Mouse (Mus musculus) frontal cortex, postnatal 14 days (tissue): ENCODE measurements at regions not wholly inside any gene's neighbourhood (a gene's known extent, or its start where the extent isn't known, plus 50 kb on each side); places are given as distances from the start of the nearest gene placed in this dataset.
A peak's percentile ranks its signal among the peaks of the same experiment; 100 is the strongest.

Source experiments
- DNase-seq, 2 experiments: peaks; one replicate each; pipeline ENCODE4 v3.0.0; 2022; ENCODE audit warnings: low spot score in 2 of 2

GRCm38 (mm10) chr5:41206462-41206861 lies 501.5 kb downstream of the Rab28 start:
- DNase-seq, result no peak

GRCm38 (mm10) chr5:41204417-41204816 lies 503.5 kb downstream of the Rab28 start:
- DNase-seq, result no peak

- DNase-seq, result no peak
Measured at GRCm38 (mm10) chr5:41187193-41187592, 520.8 kb downstream of the Rab28 start.

- no peak for DNase-seq
Measured at GRCm38 (mm10) chr5:41177220-41177619, 530.7 kb downstream of the Rab28 start.

- DNase-seq, result no peak
Measured at GRCm38 (mm10) chr5:41165870-41166626, 541.9 kb downstream of the Rab28 start.

GRCm38 (mm10) chr5:41125050-41125449 lies 582.9 kb downstream of the Rab28 start:
- no peak for DNase-seq

- DNase-seq, result no peak
Measured at GRCm38 (mm10) chr5:41117658-41118057, 590.3 kb downstream of the Rab28 start.

GRCm38 (mm10) chr5:41087773-41088172 lies 620.2 kb downstream of the Rab28 start:
- DNase-seq, result no peak

GRCm38 (mm10) chr5:41076412-41076811 lies 631.5 kb downstream of the Rab28 start:
- no peak for DNase-seq

GRCm38 (mm10) chr5:41061646-41062045 lies 646.3 kb downstream of the Rab28 start:
- no peak for DNase-seq

- DNase-seq, result no peak
Measured at GRCm38 (mm10) chr5:41061222-41061621, 646.7 kb downstream of the Rab28 start.

GRCm38 (mm10) chr5:41058015-41058414 lies 649.9 kb downstream of the Rab28 start:
- DNase-seq, result no peak

GRCm38 (mm10) chr5:41051948-41052347 lies 656.0 kb downstream of the Rab28 start:
- no peak for DNase-seq

- no peak for DNase-seq
Measured at GRCm38 (mm10) chr5:41048515-41048914, 659.4 kb downstream of the Rab28 start.

GRCm38 (mm10) chr5:41045221-41045620 lies 662.7 kb downstream of the Rab28 start:
- DNase-seq, result no peak

GRCm38 (mm10) chr5:41044465-41044864 lies 663.5 kb downstream of the Rab28 start:
- peak in 1 of 2 experiments; percentile 75 for DNase-seq

- no peak for DNase-seq
Measured at GRCm38 (mm10) chr5:41038790-41039189, 669.2 kb downstream of the Rab28 start.

- no peak for DNase-seq
Measured at GRCm38 (mm10) chr5:41006692-41007091, 701.3 kb downstream of the Rab28 start.

GRCm38 (mm10) chr5:40986562-40986961 lies 721.4 kb downstream of the Rab28 start:
- no peak for DNase-seq

GRCm38 (mm10) chr5:40974892-40975291 lies 733.1 kb downstream of the Rab28 start:
- DNase-seq, result no peak

GRCm38 (mm10) chr5:40952901-40953595 lies 754.9 kb downstream of the Rab28 start:
- peak; percentile 60 to 66 for DNase-seq

- peak in 1 of 2 experiments; percentile 5 for DNase-seq
Measured at GRCm38 (mm10) chr5:40929127-40929526, 778.8 kb downstream of the Rab28 start.

- DNase-seq, result no peak
Measured at GRCm38 (mm10) chr5:40920920-40921319, 787.0 kb downstream of the Rab28 start.
